Mouse (Mus musculus) spleen, adult 2 months (tissue): Measurements from ENCODE around the gene Cactin.

Experiments
- CTCF ChIP-seq: fragments of 200-500 bp; IDR thresholded peaks from 2 replicates; pipeline ENCODE4 v1.5.1; 2011; ENCODE audit warnings: mild to moderate bottlenecking, inconsistent platforms; ENCODE audit not compliant: insufficient read depth, insufficient read length, insufficient replicate concordance; ENCODE audit errors: extremely low read depth
- POLR2A ChIP-seq: fragments of 200-500 bp; IDR thresholded peaks from 2 replicates; pipeline ENCODE4 v1.6.1; 2011; ENCODE audit warnings: low read depth, low read length, inconsistent platforms

- no peak for TF ChIP-seq POLR2A
- no peak for TF ChIP-seq CTCF
Measured at GRCm38 (mm10) chr10:81332277-81332676, 11.4 kb downstream of the Cactin start.
